Mouse (Mus musculus) stomach, postnatal 0 days (tissue): ENCODE results near the gene C1qtnf4. TPM values are rescaled to one million over a fixed set of nuclear protein-coding genes. Genes with fewer than 3 reads are reported as not detected.

Source experiments
- ATAC-seq: fragments of 200-750 bp; cut with Nextera tagmentation; 2 replicates; pipeline ENCODE4 v1.8.0; 2017; ENCODE audit not compliant: low FRiP score, low TSS enrichment
- DNase-seq: peaks from one replicate; pipeline ENCODE4 v3.0.0-alpha.2; 2016; ENCODE audit warnings: low spot score
- H3K27ac ChIP-seq: fragments of 300-500 bp; sonication (generic); replicated peaks from 2 replicates; pipeline ENCODE4 v1.5.1; 2014; ENCODE audit warnings: mild to moderate bottlenecking, control low read depth
- H3K27me3 ChIP-seq: fragments of 300-500 bp; sonication (generic); 2 replicates; pipeline ENCODE4 v1.6.1; 2014; ENCODE audit warnings: low read length; ENCODE audit not compliant: control insufficient read depth, insufficient read depth
- H3K36me3 ChIP-seq: fragments of 300-500 bp; sonication (generic); 2 replicates; pipeline ENCODE4 v1.6.1; 2014; ENCODE audit warnings: low read length, mixed read lengths; ENCODE audit not compliant: control insufficient read depth, insufficient read depth
- H3K4me1 ChIP-seq: fragments of 300-500 bp; sonication (generic); replicated peaks from 2 replicates; pipeline ENCODE4 v1.6.1; 2014; ENCODE audit warnings: antibody characterized with exemption; ENCODE audit not compliant: control insufficient read depth, insufficient read depth
- H3K4me2 ChIP-seq: fragments of 300-500 bp; sonication (generic); replicated peaks from 2 replicates; pipeline ENCODE4 v1.6.1; 2014; ENCODE audit warnings: low read depth, mild to moderate bottlenecking, control low read depth, moderate library complexity
- H3K4me3 ChIP-seq: fragments of 300-500 bp; sonication (generic); 2 replicates; pipeline ENCODE4 v1.5.1; 2014; ENCODE audit warnings: low read depth, low read length, control low read depth
- H3K9ac ChIP-seq: fragments of 300-500 bp; sonication (generic); 2 replicates; pipeline ENCODE4 v1.6.1; 2014; ENCODE audit warnings: mild to moderate bottlenecking, low read length, control low read depth, mixed read lengths
- H3K9me3 ChIP-seq: fragments of 300-500 bp; sonication (generic); 2 replicates; pipeline ENCODE4 v1.6.1; 2016; ENCODE audit warnings: low read length; ENCODE audit not compliant: control insufficient read depth
- CTCF ChIP-seq: IDR thresholded peaks from 2 replicates; pipeline ENCODE4 v1.5.1; 2016; ENCODE audit warnings: antibody characterized with exemption, low read depth, mild to moderate bottlenecking, moderate library complexity
- EP300 ChIP-seq: optimal IDR thresholded peaks from 2 replicates; pipeline ENCODE3; 2016; ENCODE audit warnings: antibody characterized with exemption
- WGBS: fragments of 180-500 bp; shearing (Covaris S2); extraction: QIAGEN DNeasy Blood & Tissue Kit; methylation state at CpG from one replicate; pipeline ENCODE4 v1.1.7; 2014; 5-methylcytosine and 5-hydroxymethylcytosine counted together
- polyA plus RNA-seq: library from polyadenylated mRNA; unstranded; fragments of >200 nt; fragmentation: Nextera tagmentation; extraction: Ambion mirVana; gene quantifications from 2 replicates; pipeline ENCODE4 v1.2.1, GENCODE M21; 2015

The C1qtnf4 gene
- polyA plus RNA-seq, 1 experiment from 2014 or later: 19.4 TPM

DNA sequence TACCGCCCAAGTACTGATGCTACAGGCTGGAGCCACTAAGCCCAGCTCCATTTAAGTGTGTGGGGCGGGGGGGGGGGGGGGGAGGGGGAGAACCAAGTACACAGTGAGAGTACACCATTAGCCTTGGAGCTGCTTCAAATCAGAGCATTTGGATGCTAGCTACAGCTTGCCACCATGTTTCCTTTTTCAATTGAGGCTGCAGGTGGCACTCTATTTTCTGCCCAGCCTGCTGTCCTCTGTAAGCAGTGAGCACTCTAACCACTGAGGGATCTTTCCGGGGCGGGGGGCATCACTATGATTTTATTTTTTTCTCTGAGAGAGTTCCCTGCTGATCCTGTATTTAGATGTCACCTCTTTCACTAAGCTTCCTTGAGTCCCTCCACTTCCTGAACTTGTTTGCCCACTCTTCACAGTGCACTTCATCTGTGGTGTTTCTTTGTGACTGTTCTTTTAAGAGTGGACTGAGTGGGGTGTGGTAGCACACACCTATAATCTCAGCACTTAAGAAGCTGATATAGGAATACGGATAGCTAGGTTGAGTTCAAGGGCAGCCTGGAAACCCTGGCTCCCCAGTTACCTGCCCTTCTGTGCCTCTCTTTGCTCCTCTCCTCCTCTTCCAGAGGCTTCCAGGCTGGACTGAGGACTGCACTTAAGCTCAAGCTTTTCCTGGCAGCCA, 7.9 kb upstream of the C1qtnf4 start:
- no peaks in the 10 kb centered on the region for H3K36me3 ChIP-seq
- H3K27ac ChIP-seq: no peak overlapping the region
- DNase-seq (no peak), ATAC-seq (peak; percentile 69; the same call in 1 of the 2 replicates)
- WGBS: 39% methylated on average over 5 of the region's 5 CpGs
- no peak overlapping the region for H3K4me3 ChIP-seq
- no peaks in the 10 kb centered on the region for H3K27me3 ChIP-seq
- no peak overlapping the region for H3K9ac ChIP-seq
- no peak overlapping the region for H3K4me2 ChIP-seq
- no peak for TF ChIP-seq CTCF
- TF ChIP-seq EP300: no peak
- no peaks in the 10 kb centered on the region for H3K9me3 ChIP-seq
- no peaks in the 10 kb centered on the region for H3K4me1 ChIP-seq

DNA sequence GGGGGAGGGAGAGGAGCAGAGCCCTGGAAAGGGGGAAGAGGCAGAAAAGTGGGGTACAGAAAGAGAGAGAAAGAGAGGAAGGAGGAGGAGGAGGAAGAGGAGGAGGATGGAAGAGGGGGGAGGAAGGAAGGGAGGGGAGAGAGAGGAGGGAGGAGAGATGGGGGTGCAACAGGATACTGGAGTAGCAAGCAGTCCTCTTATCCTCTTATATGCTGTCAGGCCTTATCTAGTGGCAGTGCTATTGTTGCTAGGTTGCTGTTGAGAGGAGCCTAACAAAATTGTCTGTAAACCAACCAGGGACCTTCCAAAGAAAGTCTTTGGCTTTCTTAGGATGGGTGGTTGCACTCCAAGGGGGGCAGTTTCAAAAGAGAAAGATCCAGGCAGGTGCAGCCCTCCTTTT, 6.2 kb upstream of the C1qtnf4 start:
- H3K36me3 ChIP-seq: no peaks in the 10 kb centered on the region
- no peaks in the 10 kb centered on the region for H3K4me1 ChIP-seq
- no peaks in the 10 kb centered on the region for H3K9me3 ChIP-seq
- ATAC-seq (no peak), DNase-seq (no peak)
- H3K27ac ChIP-seq: no peak overlapping the region
- no peak overlapping the region for H3K4me2 ChIP-seq
- TF ChIP-seq CTCF (no peak), EP300 (no peak)
- no peaks in the 10 kb centered on the region for H3K27me3 ChIP-seq
- no peak overlapping the region for H3K4me3 ChIP-seq
- no peak overlapping the region for H3K9ac ChIP-seq

DNA sequence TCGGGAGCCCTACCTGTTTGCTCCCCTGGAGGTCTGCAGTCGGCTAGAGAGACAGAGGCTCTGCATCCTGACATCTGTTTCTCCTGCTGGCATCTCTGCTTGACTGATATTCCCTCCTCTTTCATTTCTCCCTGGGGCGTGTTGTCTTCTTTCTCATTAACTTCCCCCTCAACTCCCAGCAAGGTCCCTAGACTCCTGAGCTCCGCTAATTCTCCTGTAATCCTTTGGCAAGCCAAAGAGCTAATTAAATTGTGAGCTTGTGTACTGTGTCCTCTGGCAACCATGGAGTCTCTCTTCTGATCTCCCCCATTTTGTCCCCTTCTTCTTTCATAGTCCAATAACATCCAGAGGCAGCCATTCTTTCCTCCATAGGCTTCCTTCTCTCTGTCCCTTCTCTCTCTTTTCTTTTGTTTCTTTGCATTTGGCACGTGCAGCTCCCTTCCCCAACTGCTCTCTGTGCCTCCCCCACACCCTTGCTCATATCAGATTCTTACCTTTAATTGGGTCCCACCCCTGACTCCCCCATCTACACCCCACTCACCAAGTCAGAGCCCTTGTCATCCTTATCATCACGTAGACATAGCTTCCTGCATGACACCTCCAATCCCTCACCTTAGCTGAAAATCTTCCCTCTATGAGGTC, 5.4 kb upstream of the C1qtnf4 start:
- Histone ChIP-seq H3K27ac (no peak overlapping the region), H3K4me1 (no peaks in the 10 kb centered on the region), H3K36me3 (no peaks in the 10 kb centered on the region), H3K9ac (no peak overlapping the region), H3K4me3 (no peak overlapping the region), H3K9me3 (no peaks in the 10 kb centered on the region), H3K4me2 (no peak overlapping the region), H3K27me3 (no peaks in the 10 kb centered on the region)
- DNase-seq (no peak), ATAC-seq (no peak)
- TF ChIP-seq CTCF: no peak
- no peak for TF ChIP-seq EP300
- 45% methylated on average over 6 of the region's 6 CpGs for WGBS

- Histone ChIP-seq H3K36me3 (no peaks in the 10 kb centered on the region), H3K4me2 (no peak overlapping the region), H3K4me1 (no peaks in the 10 kb centered on the region), H3K9ac (no peak overlapping the region), H3K9me3 (no peaks in the 10 kb centered on the region), H3K27me3 (no peaks in the 10 kb centered on the region), H3K4me3 (no peak overlapping the region), H3K27ac (no peak overlapping the region)
- ATAC-seq: no peak
- no peak for DNase-seq
- WGBS: 79% methylated on average over 2 of the region's 2 CpGs
- TF ChIP-seq CTCF: no peak
- no peak for TF ChIP-seq EP300
Measured at GRCm38 (mm10) chr2:90881824-90882223, 3.8 kb upstream of the C1qtnf4 start.

GRCm38 (mm10) chr2:90886436-90886835, 776 bp downstream of the C1qtnf4 start:
- H3K4me3 ChIP-seq: 0 out of 2 replicates have a peak overlapping the region, but pooled peaks have one; percentile 42
- no peak overlapping the region for H3K9ac ChIP-seq
- no peak overlapping the region for H3K27ac ChIP-seq
- WGBS: 33% methylated on average over 6 of the region's 6 CpGs
- peak overlapping the region; percentile 88 for H3K4me2 ChIP-seq
- TF ChIP-seq CTCF (no peak), EP300 (no peak)
- DNase-seq: no peak
- H3K27me3 ChIP-seq: no peaks in the 10 kb centered on the region
- 0 out of 2 replicates have a peak, but pooled peaks cover 4% of the 10 kb centered on the region for H3K4me1 ChIP-seq
- no peaks in the 10 kb centered on the region for H3K9me3 ChIP-seq
- no peak for ATAC-seq
- no peaks in the 10 kb centered on the region for H3K36me3 ChIP-seq

DNA sequence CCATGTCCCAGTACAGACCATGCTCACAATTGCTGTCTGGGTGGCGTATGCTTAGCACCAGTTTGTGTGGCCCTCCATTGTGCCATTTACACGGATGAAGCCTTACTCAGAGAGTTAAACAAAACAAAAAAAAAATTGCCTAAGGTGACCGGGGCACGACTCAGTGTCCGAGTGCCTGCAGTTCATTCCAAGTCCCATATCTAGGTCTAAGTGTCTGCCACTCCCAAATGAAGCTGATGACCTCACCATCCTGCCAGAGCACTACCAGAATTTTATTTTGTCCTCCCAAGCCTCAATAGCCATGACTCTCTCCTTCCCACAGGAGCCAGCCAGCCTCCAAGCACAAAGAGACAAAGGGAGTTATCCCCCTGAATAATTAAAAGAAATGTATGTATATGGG, 2.0 kb downstream of the C1qtnf4 start:
- Histone ChIP-seq H3K27me3 (no peaks in the 10 kb centered on the region), H3K9ac (no peak overlapping the region), H3K4me2 (no peak overlapping the region), H3K9me3 (no peaks in the 10 kb centered on the region), H3K4me1 (0 out of 2 replicates have a peak, but pooled peaks cover 4% of the 10 kb centered on the region), H3K27ac (no peak overlapping the region), H3K36me3 (no peaks in the 10 kb centered on the region), H3K4me3 (no peak overlapping the region)
- DNase-seq (no peak), ATAC-seq (no peak)
- 63% methylated on average over 5 of the region's 5 CpGs for WGBS
- no peak for TF ChIP-seq EP300
